Mouse (Mus musculus): ENCODE results near the gene Zranb3. TPM values are rescaled to one million over a fixed set of nuclear protein-coding genes. Genes with fewer than 3 reads are reported as not detected.

The Zranb3 gene
- polyA plus RNA-seq, 1 experiment from 2014 or later, result 17.5 TPM

DNA sequence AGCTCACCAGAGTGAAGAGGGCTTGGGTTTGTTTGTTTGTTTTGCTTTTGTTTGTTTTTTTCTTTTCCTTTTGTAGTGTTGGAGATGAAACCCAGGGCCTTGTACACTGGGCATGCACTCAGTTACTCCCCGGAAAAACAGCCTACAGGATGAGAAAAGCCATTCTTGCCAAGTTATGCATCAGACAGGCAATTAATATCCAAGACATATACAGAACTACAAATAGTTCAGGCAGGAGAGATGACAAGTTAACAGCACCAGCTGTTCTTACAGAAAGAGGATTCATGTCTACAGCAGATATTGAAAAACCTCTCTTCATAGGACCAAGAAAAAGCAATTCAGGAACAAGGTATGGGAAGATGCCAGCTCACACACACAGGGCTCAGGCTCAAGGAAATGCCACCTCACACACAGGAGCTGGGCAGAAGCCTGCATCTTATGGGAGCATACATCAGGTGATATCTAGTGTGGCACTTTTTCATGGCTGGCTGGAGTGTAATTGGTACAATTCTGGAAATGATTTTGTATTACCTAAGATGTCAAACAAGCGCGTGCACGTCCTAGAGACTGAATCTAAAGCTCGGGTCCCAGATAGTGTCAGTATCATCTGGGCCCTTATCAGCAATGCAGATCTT, 156.1 kb downstream of the Zranb3 start:
- 94% methylated on average over 5 of the region's 5 CpGs for whole genome bisulfite sequencing
- H3K36me3 ChIP-seq (replicated peaks), result peaks cover 52% of the 10 kb centered on the region
- no peaks in the 10 kb centered on the region for H3K4me1 ChIP-seq
- H3K27me3 ChIP-seq (ENCODE audit: poor library complexity, severe bottlenecking), result no peaks in the 10 kb centered on the region
- no peak overlapping the region for H3K27ac ChIP-seq
- 0 out of 2 replicates have a peak, but pooled peaks cover 4% of the 10 kb centered on the region for H3K9me3 ChIP-seq
- no peak for DNase-seq (ENCODE audit: extremely low spot score, low spot score)
- no peak overlapping the region for H3K4me3 ChIP-seq

DNA sequence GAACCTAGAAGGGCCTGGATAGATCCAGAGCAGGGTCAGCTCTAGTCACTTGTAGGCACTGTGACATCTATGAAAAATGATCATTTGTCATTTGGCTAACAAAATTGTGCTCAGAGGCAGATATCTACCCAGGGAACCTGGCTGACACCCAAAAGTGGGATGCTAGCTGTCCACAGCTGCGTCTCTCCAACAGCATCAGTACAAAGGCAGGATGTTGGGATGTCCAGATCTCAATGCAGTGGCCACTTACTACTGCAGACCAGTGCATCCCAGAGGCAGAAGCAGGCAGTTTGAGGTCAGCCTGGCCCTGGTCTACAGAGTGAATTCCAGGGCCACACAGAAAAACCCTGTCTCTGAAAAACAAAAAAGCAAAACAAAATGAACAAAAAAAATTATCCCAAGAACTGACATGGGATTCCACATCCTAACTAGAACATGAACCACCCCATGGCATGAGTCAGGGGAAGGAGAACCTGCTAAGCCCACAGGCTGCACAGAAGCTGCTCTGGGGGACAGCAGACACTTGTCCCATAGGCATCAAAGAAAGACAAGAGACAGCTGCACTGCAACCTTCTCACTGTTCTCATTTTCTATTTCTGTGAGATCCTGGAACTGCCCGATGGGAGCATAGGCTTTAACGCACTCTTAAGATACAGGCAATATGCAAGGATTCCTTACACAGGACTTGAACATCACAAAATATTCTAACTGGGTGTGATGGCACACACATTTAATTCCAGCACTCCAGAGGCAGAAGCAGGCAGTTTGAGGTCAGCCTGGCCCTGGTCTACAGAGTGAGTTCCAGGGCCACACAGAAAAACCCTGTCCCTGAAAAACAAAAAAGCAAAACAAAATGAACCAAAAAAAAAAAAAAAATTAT, 156.9 kb downstream of the Zranb3 start:
- H3K27me3 ChIP-seq (ENCODE audit: poor library complexity, severe bottlenecking), result no peaks in the 10 kb centered on the region
- peaks cover 56% of the 10 kb centered on the region for H3K36me3 ChIP-seq (replicated peaks)
- no peak overlapping the region for H3K27ac ChIP-seq
- DNase-seq (ENCODE audit: extremely low spot score, low spot score), result no peak
- H3K9me3 ChIP-seq, result 0 out of 2 replicates have a peak, but pooled peaks cover 4% of the 10 kb centered on the region
- WGBS, result 93% methylated on average over 3 of the region's 3 CpGs
- H3K4me3 ChIP-seq, result no peak overlapping the region
- H3K4me1 ChIP-seq, result no peaks in the 10 kb centered on the region

DNA sequence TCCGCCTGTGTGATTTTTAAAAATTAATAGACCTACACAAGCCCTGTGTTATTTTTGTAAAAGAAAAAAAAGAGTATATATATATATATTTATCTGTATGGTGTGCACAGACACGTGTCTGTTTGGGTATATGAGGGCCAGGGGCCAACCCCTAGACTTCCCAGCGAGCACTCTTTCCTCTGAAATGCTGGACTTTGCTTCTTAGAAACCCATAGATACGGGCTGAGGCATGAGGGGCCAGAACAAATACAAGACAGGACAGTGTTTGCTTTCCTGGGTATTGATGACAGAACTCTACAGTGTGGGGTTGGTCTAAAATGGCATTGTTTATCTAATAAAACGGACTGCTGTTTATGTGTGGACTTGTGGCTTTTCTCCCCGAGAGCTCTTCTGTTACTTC, 159.3 kb downstream of the Zranb3 start:
- Histone ChIP-seq H3K36me3 (replicated peaks) (peaks cover 77% of the 10 kb centered on the region), H3K27ac (no peak overlapping the region), H3K27me3 (ENCODE audit: poor library complexity, severe bottlenecking) (no peaks in the 10 kb centered on the region), H3K4me3 (no peak overlapping the region), H3K9me3 (peaks cover 12% of the 10 kb centered on the region), H3K4me1 (no peaks in the 10 kb centered on the region)
- 90% methylated on average over 6 of the region's 6 CpGs for WGBS
- DNase-seq (ENCODE audit: extremely low spot score, low spot score), result no peak

DNA sequence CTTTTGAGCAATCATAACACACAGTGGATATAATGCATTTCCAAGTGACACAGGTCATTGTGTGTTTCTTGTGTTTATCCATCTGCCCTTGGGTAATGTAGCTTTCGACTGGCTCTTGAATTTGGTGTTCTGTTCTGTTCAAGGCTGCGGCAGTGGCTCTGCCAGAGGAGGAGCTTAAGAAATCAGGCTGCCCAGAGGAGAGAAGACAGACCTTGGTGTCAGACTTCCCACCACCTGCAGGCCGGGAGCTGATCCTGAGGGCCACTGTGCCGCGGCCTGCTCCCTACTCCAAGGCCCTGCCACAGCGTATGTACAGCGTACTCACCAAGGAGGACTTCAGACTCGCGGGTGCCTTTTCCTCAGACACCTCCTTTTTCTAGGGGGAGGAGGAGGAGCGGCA, 160.6 kb downstream of the Zranb3 start:
- DNase-seq (ENCODE audit: extremely low spot score, low spot score), result no peak
- H3K36me3 ChIP-seq (replicated peaks), result peaks cover 77% of the 10 kb centered on the region
- WGBS, result 96% methylated on average over 10 of the region's 10 CpGs
- H3K4me3 ChIP-seq, result no peak overlapping the region
- H3K4me1 ChIP-seq, result no peaks in the 10 kb centered on the region
- H3K27ac ChIP-seq, result no peak overlapping the region
- peaks cover 8% of the 10 kb centered on the region for H3K9me3 ChIP-seq
- H3K27me3 ChIP-seq (ENCODE audit: poor library complexity, severe bottlenecking), result no peaks in the 10 kb centered on the region

DNA sequence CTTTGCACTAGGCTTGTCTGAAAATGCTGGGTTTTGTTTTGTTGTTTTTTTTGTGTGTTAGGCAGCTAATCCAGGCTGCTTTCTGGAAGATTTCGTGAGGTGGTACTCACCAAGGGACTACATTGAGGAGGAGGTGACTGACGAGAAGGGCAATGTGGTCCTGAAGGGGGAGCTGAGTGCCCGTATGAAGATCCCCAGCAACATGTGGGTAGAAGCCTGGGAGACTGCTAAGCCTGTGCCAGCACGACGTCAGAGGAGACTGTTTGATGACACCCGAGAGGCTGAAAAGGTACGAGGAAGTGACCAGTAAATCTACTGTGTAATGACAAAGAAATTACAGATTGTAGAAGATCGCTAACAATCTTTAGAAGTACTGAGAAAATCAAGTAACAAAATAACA, 165.6 kb downstream of the Zranb3 start:
- Histone ChIP-seq H3K9me3 (peaks cover 8% of the 10 kb centered on the region), H3K4me1 (no peaks in the 10 kb centered on the region), H3K27ac (no peak overlapping the region), H3K27me3 (ENCODE audit: poor library complexity, severe bottlenecking) (no peaks in the 10 kb centered on the region), H3K4me3 (no peak overlapping the region), H3K36me3 (replicated peaks) (peaks cover 89% of the 10 kb centered on the region)
- 82% methylated on average over 8 of the region's 8 CpGs for WGBS
- no peak for DNase-seq (ENCODE audit: extremely low spot score, low spot score)

DNA sequence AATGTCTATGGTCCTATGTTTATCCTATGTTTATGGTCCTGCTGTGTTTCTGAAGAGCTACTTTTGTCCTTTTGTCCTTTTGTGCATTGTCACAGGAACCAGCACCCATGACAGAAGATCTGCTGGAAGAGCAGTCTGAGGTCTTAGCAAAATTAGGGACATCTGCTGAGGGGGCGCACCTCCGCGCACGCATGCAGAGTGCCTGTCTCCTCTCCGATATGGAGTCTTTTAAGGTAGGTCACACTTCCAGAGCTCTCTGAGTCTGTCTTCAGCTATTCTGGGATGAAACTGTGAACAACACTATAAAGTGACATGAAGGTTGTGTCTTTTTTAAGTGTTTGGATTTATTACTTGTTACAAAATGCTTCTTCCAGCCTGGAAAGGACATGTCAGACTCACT, 168.5 kb downstream of the Zranb3 start:
- DNase-seq (ENCODE audit: extremely low spot score, low spot score), result no peak
- H3K9me3 ChIP-seq, result peaks cover 8% of the 10 kb centered on the region
- WGBS, result 96% methylated on average over 5 of the region's 5 CpGs
- no peak overlapping the region for H3K27ac ChIP-seq
- H3K27me3 ChIP-seq (ENCODE audit: poor library complexity, severe bottlenecking), result no peaks in the 10 kb centered on the region
- peaks cover 82% of the 10 kb centered on the region for H3K36me3 ChIP-seq (replicated peaks)
- H3K4me1 ChIP-seq, result no peaks in the 10 kb centered on the region
- no peak overlapping the region for H3K4me3 ChIP-seq

DNA sequence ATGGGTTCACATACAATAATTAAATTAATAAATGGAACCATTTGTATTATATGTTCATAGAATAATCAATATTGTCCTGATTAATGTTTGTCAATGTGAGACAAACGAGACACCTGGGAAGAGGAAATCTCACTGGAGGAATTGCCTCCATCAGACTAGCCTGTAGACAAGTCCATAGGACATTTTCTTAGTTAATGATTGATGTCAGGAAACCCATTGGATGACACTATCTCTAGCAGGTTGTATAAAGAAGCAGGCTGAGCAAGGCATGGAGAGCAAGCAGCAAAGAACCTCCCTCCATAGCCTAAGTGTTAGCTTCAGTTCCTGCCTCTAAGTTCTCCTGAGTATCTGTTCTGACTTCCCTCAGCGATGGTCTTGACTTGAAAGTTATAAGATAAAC, 169.4 kb downstream of the Zranb3 start:
- WGBS, result 94% methylated on average over 2 of the region's 2 CpGs
- Histone ChIP-seq H3K4me1 (no peaks in the 10 kb centered on the region), H3K36me3 (replicated peaks) (peaks cover 80% of the 10 kb centered on the region), H3K9me3 (no peaks in the 10 kb centered on the region; the same call in 1 of the 2 replicates), H3K4me3 (no peak overlapping the region), H3K27ac (no peak overlapping the region), H3K27me3 (ENCODE audit: poor library complexity, severe bottlenecking) (no peaks in the 10 kb centered on the region)
- no peak for DNase-seq (ENCODE audit: extremely low spot score, low spot score)

DNA sequence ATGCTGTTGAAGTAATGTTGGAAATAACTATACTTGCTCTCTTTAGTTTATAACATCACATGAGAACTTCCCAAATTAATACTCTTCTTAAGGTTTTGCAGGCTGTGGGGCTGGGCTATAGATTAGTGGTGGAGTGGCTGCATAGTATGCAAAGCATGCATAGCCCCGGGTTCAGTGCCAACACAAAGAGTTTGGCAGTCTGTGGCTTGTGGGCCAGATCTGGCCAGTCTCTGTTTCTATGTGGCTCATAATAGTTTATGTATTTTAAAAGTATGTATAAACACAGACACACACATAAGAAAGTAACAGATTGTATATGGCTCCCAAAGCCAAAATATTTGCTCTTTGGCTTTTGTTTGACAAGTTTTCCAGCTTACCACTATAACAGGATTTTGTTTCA, 187.0 kb downstream of the Zranb3 start:
- Histone ChIP-seq H3K27ac (no peak overlapping the region), H3K36me3 (replicated peaks) (peaks cover 48% of the 10 kb centered on the region), H3K4me1 (no peaks in the 10 kb centered on the region), H3K9me3 (no peaks in the 10 kb centered on the region), H3K27me3 (ENCODE audit: poor library complexity, severe bottlenecking) (no peaks in the 10 kb centered on the region), H3K4me3 (no peak overlapping the region)
- WGBS, result 89% methylated on average over 1 of the region's 1 CpGs
- no peak for DNase-seq (ENCODE audit: extremely low spot score, low spot score)

DNA sequence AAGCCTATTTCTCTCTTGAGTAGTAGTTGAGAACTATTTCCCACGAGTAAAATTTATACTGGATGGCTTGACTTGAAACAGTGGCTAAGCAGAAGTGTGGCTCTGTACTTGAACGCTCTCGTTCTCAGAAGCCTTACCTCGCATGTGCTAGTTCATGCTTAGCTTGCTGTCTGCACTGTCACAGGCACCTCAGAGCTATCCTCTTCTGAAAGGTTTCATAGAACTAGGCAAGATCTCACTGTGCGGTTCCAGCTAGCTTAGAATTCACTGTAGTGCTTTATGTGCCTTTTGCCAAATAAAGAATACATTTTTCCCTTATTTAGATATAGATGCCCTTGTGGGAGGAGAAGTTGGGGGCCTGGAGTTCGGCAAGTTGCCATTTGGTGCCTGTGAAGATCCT, 187.5 kb downstream of the Zranb3 start:
- H3K36me3 ChIP-seq (replicated peaks), result peaks cover 45% of the 10 kb centered on the region
- no peaks in the 10 kb centered on the region for H3K27me3 ChIP-seq (ENCODE audit: poor library complexity, severe bottlenecking)
- no peaks in the 10 kb centered on the region for H3K9me3 ChIP-seq
- no peaks in the 10 kb centered on the region for H3K4me1 ChIP-seq
- WGBS, result 90% methylated on average over 6 of the region's 6 CpGs
- no peak overlapping the region for H3K27ac ChIP-seq
- DNase-seq (ENCODE audit: extremely low spot score, low spot score), result no peak
- H3K4me3 ChIP-seq, result no peak overlapping the region

DNA sequence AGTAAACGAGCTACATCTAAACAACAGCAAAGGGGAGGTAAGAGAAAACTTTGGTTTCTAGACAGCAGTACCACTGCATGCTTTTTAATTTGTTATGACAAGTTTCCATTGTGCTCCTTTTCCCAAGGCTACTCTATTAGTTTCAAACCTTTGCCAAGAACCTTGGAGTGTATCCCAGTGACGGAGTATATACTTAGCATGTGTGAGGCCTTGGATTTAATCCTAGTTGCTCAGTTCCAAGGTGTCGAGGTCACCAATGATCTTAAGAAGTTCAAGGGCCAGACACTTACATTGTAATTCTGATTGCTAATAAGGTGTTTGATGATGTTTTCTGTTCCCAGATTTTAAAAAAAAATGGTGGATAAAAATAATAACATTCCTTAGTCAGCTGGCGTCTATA, 189.7 kb downstream of the Zranb3 start:
- Histone ChIP-seq H3K4me3 (no peak overlapping the region), H3K27ac (no peak overlapping the region), H3K4me1 (no peaks in the 10 kb centered on the region), H3K36me3 (replicated peaks) (peaks cover 28% of the 10 kb centered on the region), H3K27me3 (ENCODE audit: poor library complexity, severe bottlenecking) (no peaks in the 10 kb centered on the region), H3K9me3 (no peaks in the 10 kb centered on the region)
- DNase-seq (ENCODE audit: extremely low spot score, low spot score), result no peak
- WGBS, result 93% methylated on average over 4 of the region's 4 CpGs

DNA sequence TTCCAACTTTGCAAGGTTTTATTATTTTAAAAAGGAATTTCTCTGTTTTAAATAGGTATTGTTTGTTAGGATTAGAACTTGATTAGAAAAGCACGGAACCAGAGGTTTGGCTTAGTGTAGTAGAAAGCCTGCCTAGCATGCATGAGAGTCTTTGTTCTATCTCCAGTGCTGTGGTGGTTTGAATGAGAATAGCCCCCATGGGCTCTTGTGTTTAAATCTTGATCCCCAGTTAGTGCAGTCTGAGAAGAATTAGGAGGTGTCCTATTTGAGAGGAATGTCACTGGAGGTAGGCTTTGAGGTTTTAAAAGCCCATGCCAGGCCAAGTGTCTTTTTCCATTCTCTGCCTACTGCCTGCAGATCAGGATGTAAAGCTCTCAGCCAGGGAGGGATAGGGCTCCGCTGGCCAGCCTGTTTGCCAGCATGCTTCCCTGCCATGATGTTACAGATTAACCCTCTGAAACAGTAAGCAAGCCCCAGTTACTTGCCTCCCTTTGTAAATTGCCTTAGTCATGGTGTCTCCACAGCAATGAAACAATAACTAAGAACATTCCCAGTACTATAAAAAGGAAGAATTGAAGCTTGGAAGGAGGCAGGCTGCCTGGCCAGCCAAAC, 198.0 kb downstream of the Zranb3 start:
- no peak for DNase-seq (ENCODE audit: extremely low spot score, low spot score)
- Histone ChIP-seq H3K27me3 (ENCODE audit: poor library complexity, severe bottlenecking) (no peaks in the 10 kb centered on the region), H3K27ac (no peak overlapping the region), H3K4me1 (peaks cover 7% of the 10 kb centered on the region; the same call in 1 of the 2 replicates), H3K36me3 (replicated peaks) (peaks cover 31% of the 10 kb centered on the region), H3K9me3 (no peaks in the 10 kb centered on the region), H3K4me3 (no peak overlapping the region)
- 15% methylated on average over 2 of the region's 2 CpGs for WGBS
